Mouse (Mus musculus) stomach, postnatal 0 days (tissue): ENCODE measurements at regions not wholly inside any gene's neighbourhood (a gene's known extent, or its start where the extent isn't known, plus 50 kb on each side); places are given as distances from the start of the nearest gene placed in this dataset.
A peak's percentile ranks its signal among the peaks of the same experiment; 100 is the strongest.

Source experiments
- ATAC-seq: fragments of 200-750 bp; cut with Nextera tagmentation; 2 replicates; pipeline ENCODE4 v1.8.0; 2017; ENCODE audit not compliant: low FRiP score, low TSS enrichment
- DNase-seq: peaks from one replicate; pipeline ENCODE4 v3.0.0-alpha.2; 2016; ENCODE audit warnings: low spot score
- H3K27ac ChIP-seq: fragments of 300-500 bp; sonication (generic); replicated peaks from 2 replicates; pipeline ENCODE4 v1.5.1; 2014; ENCODE audit warnings: mild to moderate bottlenecking, control low read depth
- H3K27me3 ChIP-seq: fragments of 300-500 bp; sonication (generic); 2 replicates; pipeline ENCODE4 v1.6.1; 2014; ENCODE audit warnings: low read length; ENCODE audit not compliant: control insufficient read depth, insufficient read depth
- H3K36me3 ChIP-seq: fragments of 300-500 bp; sonication (generic); 2 replicates; pipeline ENCODE4 v1.6.1; 2014; ENCODE audit warnings: low read length, mixed read lengths; ENCODE audit not compliant: control insufficient read depth, insufficient read depth
- H3K4me1 ChIP-seq: fragments of 300-500 bp; sonication (generic); replicated peaks from 2 replicates; pipeline ENCODE4 v1.6.1; 2014; ENCODE audit warnings: antibody characterized with exemption; ENCODE audit not compliant: control insufficient read depth, insufficient read depth
- H3K4me2 ChIP-seq: fragments of 300-500 bp; sonication (generic); replicated peaks from 2 replicates; pipeline ENCODE4 v1.6.1; 2014; ENCODE audit warnings: low read depth, mild to moderate bottlenecking, control low read depth, moderate library complexity
- H3K4me3 ChIP-seq: fragments of 300-500 bp; sonication (generic); 2 replicates; pipeline ENCODE4 v1.5.1; 2014; ENCODE audit warnings: low read depth, low read length, control low read depth
- H3K9ac ChIP-seq: fragments of 300-500 bp; sonication (generic); 2 replicates; pipeline ENCODE4 v1.6.1; 2014; ENCODE audit warnings: mild to moderate bottlenecking, low read length, control low read depth, mixed read lengths
- H3K9me3 ChIP-seq: fragments of 300-500 bp; sonication (generic); 2 replicates; pipeline ENCODE4 v1.6.1; 2016; ENCODE audit warnings: low read length; ENCODE audit not compliant: control insufficient read depth
- CTCF ChIP-seq: IDR thresholded peaks from 2 replicates; pipeline ENCODE4 v1.5.1; 2016; ENCODE audit warnings: antibody characterized with exemption, low read depth, mild to moderate bottlenecking, moderate library complexity
- EP300 ChIP-seq: optimal IDR thresholded peaks from 2 replicates; pipeline ENCODE3; 2016; ENCODE audit warnings: antibody characterized with exemption
- WGBS: fragments of 180-500 bp; shearing (Covaris S2); extraction: QIAGEN DNeasy Blood & Tissue Kit; methylation state at CpG from one replicate; pipeline ENCODE4 v1.1.7; 2014; 5-methylcytosine and 5-hydroxymethylcytosine counted together

GRCm38 (mm10) chr5:103364791-103365699 lies 59.9 kb upstream of the Ptpn13 start:
- Histone ChIP-seq H3K36me3 (no peaks in the 10 kb centered on the region), H3K27ac (no peak overlapping the region), H3K4me2 (no peak overlapping the region), H3K4me1 (no peaks in the 10 kb centered on the region), H3K4me3 (no peak overlapping the region), H3K9me3 (no peaks in the 10 kb centered on the region), H3K9ac (no peak overlapping the region), H3K27me3 (no peaks in the 10 kb centered on the region)
- TF ChIP-seq CTCF, result no peak
- no peak for TF ChIP-seq EP300
- DNase-seq, result peak; percentile 61
- WGBS, result 76% methylated on average over 21 of the region's 21 CpGs
- peak; percentile 71 for ATAC-seq

GRCm38 (mm10) chr5:103360775-103361247 lies 64.2 kb upstream of the Ptpn13 start:
- 0 out of 2 replicates have a peak, but pooled peaks have one; percentile 19 for ATAC-seq
- 49% methylated on average over 13 of the region's 13 CpGs for WGBS
- H3K4me2 ChIP-seq, result no peak overlapping the region

GRCm38 (mm10) chr5:103360360-103360759 lies 64.6 kb upstream of the Ptpn13 start:
- TF ChIP-seq CTCF (no peak), EP300 (no peak)
- no peaks in the 10 kb centered on the region for H3K27me3 ChIP-seq
- H3K9me3 ChIP-seq, result no peaks in the 10 kb centered on the region
- no peak overlapping the region for H3K4me2 ChIP-seq
- no peaks in the 10 kb centered on the region for H3K36me3 ChIP-seq
- H3K4me3 ChIP-seq, result no peak overlapping the region
- DNase-seq (no peak), ATAC-seq (no peak)
- H3K4me1 ChIP-seq, result no peaks in the 10 kb centered on the region
- H3K9ac ChIP-seq, result no peak overlapping the region
- 75% methylated on average over 10 of the region's 10 CpGs for WGBS
- no peak overlapping the region for H3K27ac ChIP-seq

More at GRCm38 (mm10) chr5:103360775-103361247, 64.2 kb upstream of the Ptpn13 start:
- Histone ChIP-seq H3K36me3 (no peaks in the 10 kb centered on the region), H3K9ac (no peak overlapping the region), H3K27ac (no peak overlapping the region), H3K9me3 (no peaks in the 10 kb centered on the region), H3K4me3 (no peak overlapping the region), H3K27me3 (no peaks in the 10 kb centered on the region), H3K4me1 (no peaks in the 10 kb centered on the region)
- DNase-seq, result no peak
- TF ChIP-seq EP300 (no peak), CTCF (no peak)

- no peak overlapping the region for H3K4me3 ChIP-seq
- no peaks in the 10 kb centered on the region for H3K36me3 ChIP-seq
- TF ChIP-seq CTCF (no peak), EP300 (no peak)
- no peak overlapping the region for H3K27ac ChIP-seq
- WGBS, result 61% methylated on average over 5 of the region's 5 CpGs
- no peaks in the 10 kb centered on the region for H3K4me1 ChIP-seq
- ATAC-seq (no peak), DNase-seq (no peak)
- no peak overlapping the region for H3K9ac ChIP-seq
- H3K9me3 ChIP-seq, result no peaks in the 10 kb centered on the region
- no peaks in the 10 kb centered on the region for H3K27me3 ChIP-seq
- H3K4me2 ChIP-seq, result no peak overlapping the region
Observed at GRCm38 (mm10) chr5:103357558-103357957, 67.4 kb upstream of the Ptpn13 start.

GRCm38 (mm10) chr5:103356500-103356899 lies 68.5 kb upstream of the Ptpn13 start:
- TF ChIP-seq EP300 (no peak), CTCF (no peak)
- ATAC-seq, result peak; percentile 54; the same call in 1 of the 2 replicates
- DNase-seq, result peak; percentile 38
- H3K9ac ChIP-seq, result no peak overlapping the region
- no peaks in the 10 kb centered on the region for H3K27me3 ChIP-seq
- 60% methylated on average over 6 of the region's 6 CpGs for WGBS
- H3K9me3 ChIP-seq, result 0 out of 2 replicates have a peak, but pooled peaks cover 4% of the 10 kb centered on the region
- no peaks in the 10 kb centered on the region for H3K4me1 ChIP-seq
- H3K36me3 ChIP-seq, result no peaks in the 10 kb centered on the region
- H3K27ac ChIP-seq, result no peak overlapping the region
- no peak overlapping the region for H3K4me2 ChIP-seq
- H3K4me3 ChIP-seq, result no peak overlapping the region
